Mouse (Mus musculus) cerebellum, adult 2 months (tissue): Measurements from ENCODE around the gene Hrc. TPM values are rescaled to one million over a fixed set of nuclear protein-coding genes. Genes with fewer than 3 reads are reported as not detected.
A peak's percentile ranks its signal among the peaks of the same experiment; 100 is the strongest.

Source experiments
- DNase-seq, 2 experiments: peaks; one replicate each; pipeline ENCODE4 v3.0.0; 2021
- H3K27ac ChIP-seq: fragments of 200-500 bp; 2 replicates; pipeline ENCODE4 v1.5.1; 2012; ENCODE audit warnings: low read length, control low read depth, inconsistent platforms; ENCODE audit not compliant: insufficient read depth
- H3K27me3 ChIP-seq: fragments of 200-500 bp; 2 replicates; pipeline ENCODE4 v1.6.1; 2012; ENCODE audit warnings: inconsistent platforms, mild to moderate bottlenecking, low read length, moderate library complexity; ENCODE audit not compliant: control insufficient read depth, insufficient read depth
- H3K4me1 ChIP-seq: fragments of 200-500 bp; 2 replicates; pipeline ENCODE4 v1.6.1; 2011; ENCODE audit warnings: low read length; ENCODE audit not compliant: control insufficient read depth, insufficient read depth
- H3K4me3 ChIP-seq: fragments of 200-500 bp; replicated peaks from 2 replicates; pipeline ENCODE3; 2011; ENCODE audit warnings: mild to moderate bottlenecking, low read depth, low read length, control low read depth; ENCODE audit not compliant: insufficient read depth
- CTCF ChIP-seq: fragments of 200-500 bp; IDR thresholded peaks from 2 replicates; pipeline ENCODE4 v1.5.1; 2011; ENCODE audit warnings: low read depth, mild to moderate bottlenecking, control low read depth, low read length, moderate library complexity, borderline replicate concordance; ENCODE audit not compliant: insufficient read depth
- POLR2A ChIP-seq: fragments of 200-500 bp; IDR thresholded peaks from 2 replicates; pipeline ENCODE4 v1.6.1; 2011; ENCODE audit warnings: low read length, control low read depth, borderline replicate concordance; ENCODE audit not compliant: insufficient read depth
- WGBS: fragments of 180-500 bp; shearing (Covaris S2); methylation state at CpG from one replicate; pipeline ENCODE4 v1.1.7; 2018; 5-methylcytosine and 5-hydroxymethylcytosine counted together
- polyA plus RNA-seq: library from polyadenylated mRNA; depleted of rRNA; stranded (reverse); fragments of >200 nt; gene quantifications from 2 replicates; pipeline ENCODE4 v1.2.3, GENCODE M21; 2012

The Hrc gene
- polyA plus RNA-seq, 1 experiment = 0.31 TPM

- Histone ChIP-seq H3K27ac (no peak overlapping the region), H3K27me3 (no peaks in the 10 kb centered on the region), H3K4me3 (no peak overlapping the region), H3K4me1 (no peaks in the 10 kb centered on the region)
- DNase-seq = no peak
- TF ChIP-seq CTCF (no peak), POLR2A (no peak)
- 88% methylated on average over 4 of the region's 4 CpGs for WGBS
Observed at GRCm38 (mm10) chr7:45322245-45322644, 12.8 kb upstream of the Hrc start.

GRCm38 (mm10) chr7:45323069-45323468 lies 12.0 kb upstream of the Hrc start:
- H3K4me1 ChIP-seq = no peaks in the 10 kb centered on the region
- H3K27me3 ChIP-seq = no peaks in the 10 kb centered on the region
- no peak for DNase-seq
- no peak overlapping the region for H3K27ac ChIP-seq
- whole genome bisulfite sequencing = 95% methylated on average over 5 of the region's 5 CpGs
- H3K4me3 ChIP-seq = no peak overlapping the region
- TF ChIP-seq POLR2A = no peak
- no peak for TF ChIP-seq CTCF

GRCm38 (mm10) chr7:45325800-45326199 lies 9.3 kb upstream of the Hrc start:
- TF ChIP-seq CTCF = no peak
- DNase-seq = no peak

GRCm38 (mm10) chr7:45328841-45329475 lies 6.1 kb upstream of the Hrc start:
- Histone ChIP-seq H3K27me3 (no peaks in the 10 kb centered on the region), H3K27ac (no peak overlapping the region), H3K4me3 (no peak overlapping the region), H3K4me1 (no peaks in the 10 kb centered on the region)
- no peak for DNase-seq
- 72% methylated on average over 13 of the region's 13 CpGs for WGBS
- TF ChIP-seq CTCF (no peak), POLR2A (no peak)

More at GRCm38 (mm10) chr7:45325800-45326199, 9.3 kb upstream of the Hrc start:
- Histone ChIP-seq H3K4me3 (no peak overlapping the region), H3K4me1 (no peaks in the 10 kb centered on the region), H3K27me3 (no peaks in the 10 kb centered on the region), H3K27ac (no peak overlapping the region)

GRCm38 (mm10) chr7:45331502-45331901 lies 3.6 kb upstream of the Hrc start:
- no peaks in the 10 kb centered on the region for H3K27me3 ChIP-seq
- no peak overlapping the region for H3K4me3 ChIP-seq
- TF ChIP-seq CTCF (no peak), POLR2A (no peak)
- H3K27ac ChIP-seq = no peak overlapping the region
- DNase-seq = no peak
- H3K4me1 ChIP-seq = no peaks in the 10 kb centered on the region
- 87% methylated on average over 6 of the region's 6 CpGs for WGBS

- Histone ChIP-seq H3K4me3 (peak overlapping the region; percentile 74), H3K4me1 (peaks cover 2% of the 10 kb centered on the region), H3K27me3 (no peaks in the 10 kb centered on the region), H3K27ac (no peak overlapping the region)
- TF ChIP-seq CTCF (no peak), POLR2A (no peak)
- DNase-seq = peak in 1 of 2 experiments; percentile 32
- WGBS = 4% methylated on average over 22 of the region's 22 CpGs
Observed at GRCm38 (mm10) chr7:45332685-45333425, 2.2 kb upstream of the Hrc start.

- TF ChIP-seq POLR2A (peak; percentile 48; the same call in 1 of the 2 replicates), CTCF (no peak)
- WGBS = under 1% methylated on average over 38 of the region's 38 CpGs
Observed at GRCm38 (mm10) chr7:45333431-45333982, 1.6 kb upstream of the Hrc start, which contains the start of gene Trpm4. Trpm4 (minus strand) TSS chr7:45333780.

More at GRCm38 (mm10) chr7:45333431-45333982, 1.6 kb upstream of the Hrc start, which contains the start of gene Trpm4:
- H3K4me1 ChIP-seq = peaks cover 6% of the 10 kb centered on the region
- peak; percentile 65 to 76 for DNase-seq
- H3K27ac ChIP-seq = no peak within 1 kb of the TSS
- H3K4me3 ChIP-seq = peak within 1 kb of the TSS; percentile 74
- no peaks in the 10 kb centered on the region for H3K27me3 ChIP-seq
